Mouse (Mus musculus) embryonic fibroblast, embryonic 13.5 days (primary cell): ENCODE measurements around the gene Jmjd1c.

Source experiments
- CTCF ChIP-seq: IDR thresholded peaks from 2 replicates; pipeline ENCODE4 v1.5.1; 2011; ENCODE audit warnings: mild to moderate bottlenecking, control low read depth, low read length, moderate library complexity, borderline replicate concordance; ENCODE audit not compliant: insufficient read depth
- POLR2A ChIP-seq: IDR thresholded peaks from 2 replicates; pipeline ENCODE4 v1.6.1; 2011; ENCODE audit warnings: low read depth, mild to moderate bottlenecking, control low read depth, low read length, moderate library complexity

DNA sequence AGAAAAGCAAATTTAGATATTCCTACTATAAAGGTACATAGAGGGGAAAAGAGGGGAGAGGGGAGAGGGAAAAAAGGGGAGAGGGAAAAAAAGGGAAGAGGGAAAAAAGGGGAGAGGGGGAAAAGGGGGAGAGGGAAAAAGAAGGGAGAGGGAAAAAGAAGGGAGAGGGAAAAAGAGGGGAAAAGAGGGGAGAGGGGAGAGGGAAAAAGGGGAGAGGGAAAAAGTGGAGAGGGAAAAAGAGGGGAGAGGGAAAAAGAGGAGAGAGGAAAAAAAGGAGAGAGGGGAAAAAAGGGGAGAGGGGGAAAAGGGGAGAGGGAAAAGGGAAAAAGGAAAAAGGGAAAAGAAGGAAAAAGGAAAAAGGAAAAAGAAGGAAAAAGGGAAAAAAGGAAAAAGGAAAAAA lies 180.0 kb downstream of the Jmjd1c start:
- TF ChIP-seq POLR2A (no peak), CTCF (no peak)
